Mouse (Mus musculus): ENCODE data around the gene Taf6. TPM values are rescaled to one million over a fixed set of nuclear protein-coding genes. Genes with fewer than 3 reads are reported as not detected.

Taf6 gene
- total and polyA plus RNA-seq, 3 experiments, result 32.1 to 56.7 (median 36.5) TPM

DNA sequence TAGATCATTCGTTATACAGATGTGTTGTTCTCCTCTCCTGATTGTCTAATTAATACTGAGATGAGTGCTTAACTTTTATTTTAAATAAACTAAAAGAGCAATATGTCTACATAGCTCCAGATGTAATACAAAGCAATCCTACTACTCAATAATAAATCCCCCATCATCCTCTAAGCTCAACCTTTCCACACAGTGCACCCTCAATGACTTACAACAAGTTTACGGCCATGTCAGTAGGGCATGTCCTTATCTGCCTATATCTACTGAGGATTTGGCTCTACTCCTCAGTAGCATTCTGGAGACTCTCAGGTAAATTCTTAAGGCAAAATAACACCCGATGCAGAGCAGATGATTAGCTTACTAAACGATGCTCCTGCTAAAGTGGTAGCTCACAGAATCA lies 20.6 kb upstream of the Taf6 start:
- Histone ChIP-seq H3K79me2 (replicated peaks; ENCODE audit: control insufficient read depth, insufficient read depth, low read length) (no peaks in the 10 kb centered on the region), H3K4me1 (ENCODE audit: control insufficient read depth, insufficient read depth, low read length) (no peaks in the 10 kb centered on the region), H3K27ac (no peak overlapping the region), H3K36me3 (ENCODE audit: control insufficient read depth, insufficient read depth, low read length) (no peaks in the 10 kb centered on the region), H3K4me3 (no peak overlapping the region), H3K9ac (ENCODE audit: low read depth, low read length) (no peak overlapping the region), H3K27me3 (ENCODE audit: control insufficient read depth, insufficient read depth, low read length) (no peaks in the 10 kb centered on the region)
- intact Hi-C loops (cut with DNase I), result no loop called here
- TF ChIP-seq EP300 (IDR thresholded peaks at IDR 0.05; ENCODE audit: insufficient read depth, low read depth, low read length) (no peak), CTCF (IDR thresholded peaks at IDR 0.05) (no peak)
- DNase-seq, result no peak
- 77% methylated on average over 4 of the region's 4 CpGs for WGBS

DNA sequence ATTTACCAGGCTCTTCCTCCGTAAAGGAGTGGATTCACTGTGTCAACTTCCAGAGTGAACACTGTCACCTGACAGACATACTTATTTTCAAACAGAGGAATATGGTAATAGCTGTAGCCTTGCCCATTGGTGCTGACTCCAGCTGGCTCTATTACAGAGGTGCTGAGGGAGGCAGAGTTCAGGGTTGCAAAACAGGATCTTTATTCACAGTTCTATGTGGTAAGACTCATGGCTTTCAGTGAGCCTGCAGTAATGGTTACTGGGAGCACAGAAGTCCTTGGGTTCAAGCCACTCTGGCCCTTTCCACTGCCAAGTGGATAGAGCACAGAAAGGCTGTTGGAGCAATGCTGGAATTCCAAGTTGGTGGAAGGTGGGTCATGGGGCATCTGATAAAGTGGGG lies 20.0 kb upstream of the Taf6 start:
- H3K9ac ChIP-seq (ENCODE audit: low read depth, low read length), result no peak overlapping the region
- H3K36me3 ChIP-seq (ENCODE audit: control insufficient read depth, insufficient read depth, low read length), result no peaks in the 10 kb centered on the region
- no peak overlapping the region for H3K27ac ChIP-seq
- DNase-seq, result no peak
- no peaks in the 10 kb centered on the region for H3K79me2 ChIP-seq (replicated peaks; ENCODE audit: control insufficient read depth, insufficient read depth, low read length)
- no peaks in the 10 kb centered on the region for H3K4me1 ChIP-seq (ENCODE audit: control insufficient read depth, insufficient read depth, low read length)
- no peak overlapping the region for H3K4me3 ChIP-seq
- WGBS, result 76% methylated on average over 1 of the region's 1 CpGs
- no peaks in the 10 kb centered on the region for H3K27me3 ChIP-seq (ENCODE audit: control insufficient read depth, insufficient read depth, low read length)
- intact Hi-C loops (cut with DNase I), result no loop called here
- TF ChIP-seq EP300 (IDR thresholded peaks at IDR 0.05; ENCODE audit: insufficient read depth, low read depth, low read length) (no peak), POLR2A (IDR thresholded peaks at IDR 0.05; ENCODE audit: insufficient read depth, low read depth, low read length) (no peak), CTCF (IDR thresholded peaks at IDR 0.05) (no peak)

GRCm38 (mm10) chr5:138202086-138202485 lies 14.8 kb upstream of the Taf6 start:
- Histone ChIP-seq H3K4me1 (ENCODE audit: control insufficient read depth, insufficient read depth, low read length) (no peaks in the 10 kb centered on the region), H3K79me2 (replicated peaks; ENCODE audit: control insufficient read depth, insufficient read depth, low read length) (no peaks in the 10 kb centered on the region), H3K27me3 (ENCODE audit: control insufficient read depth, insufficient read depth, low read length) (no peaks in the 10 kb centered on the region), H3K9ac (ENCODE audit: low read depth, low read length) (no peak overlapping the region), H3K4me3 (no peak overlapping the region), H3K27ac (no peak overlapping the region), H3K36me3 (ENCODE audit: control insufficient read depth, insufficient read depth, low read length) (no peaks in the 10 kb centered on the region)
- DNase-seq, result no peak
- intact Hi-C loops (cut with DNase I), result loop anchor here (2.0 kb wide), 1 partner anchor 47 kb away; no protein-coding TSS in a partner anchor
- WGBS, result 85% methylated on average over 3 of the region's 3 CpGs
- TF ChIP-seq POLR2A (IDR thresholded peaks at IDR 0.05; ENCODE audit: insufficient read depth, low read depth, low read length), result no peak
- no peak for TF ChIP-seq EP300 (IDR thresholded peaks at IDR 0.05; ENCODE audit: insufficient read depth, low read depth, low read length)
- TF ChIP-seq CTCF (IDR thresholded peaks at IDR 0.05), result no peak

GRCm38 (mm10) chr5:138199576-138199975 lies 12.3 kb upstream of the Taf6 start:
- WGBS, result 3% methylated on average over 1 of the region's 1 CpGs
- no peak overlapping the region for H3K4me3 ChIP-seq
- no peaks in the 10 kb centered on the region for H3K27me3 ChIP-seq (ENCODE audit: control insufficient read depth, insufficient read depth, low read length)
- H3K27ac ChIP-seq, result no peak overlapping the region
- H3K79me2 ChIP-seq (replicated peaks; ENCODE audit: control insufficient read depth, insufficient read depth, low read length), result no peaks in the 10 kb centered on the region
- no peaks in the 10 kb centered on the region for H3K36me3 ChIP-seq (ENCODE audit: control insufficient read depth, insufficient read depth, low read length)
- peaks cover 1% of the 10 kb centered on the region; the same call in 1 of the 2 replicates for H3K4me1 ChIP-seq (ENCODE audit: control insufficient read depth, insufficient read depth, low read length)
- TF ChIP-seq EP300 (IDR thresholded peaks at IDR 0.05; ENCODE audit: insufficient read depth, low read depth, low read length), result no peak
- TF ChIP-seq POLR2A (IDR thresholded peaks at IDR 0.05; ENCODE audit: insufficient read depth, low read depth, low read length), result no peak
- peak; percentile 55 for TF ChIP-seq CTCF (IDR thresholded peaks at IDR 0.05)
- no peak overlapping the region for H3K9ac ChIP-seq (ENCODE audit: low read depth, low read length)
- intact Hi-C loops (cut with DNase I), result no loop called here
- no peak for DNase-seq

GRCm38 (mm10) chr5:138195463-138195862 lies 8.2 kb upstream of the Taf6 start:
- Histone ChIP-seq H3K4me1 (ENCODE audit: control insufficient read depth, insufficient read depth, low read length) (peaks cover 1% of the 10 kb centered on the region; the same call in 1 of the 2 replicates), H3K9ac (ENCODE audit: low read depth, low read length) (no peak overlapping the region), H3K36me3 (ENCODE audit: control insufficient read depth, insufficient read depth, low read length) (no peaks in the 10 kb centered on the region), H3K27me3 (ENCODE audit: control insufficient read depth, insufficient read depth, low read length) (no peaks in the 10 kb centered on the region), H3K27ac (no peak overlapping the region), H3K79me2 (replicated peaks; ENCODE audit: control insufficient read depth, insufficient read depth, low read length) (no peaks in the 10 kb centered on the region), H3K4me3 (peak overlapping the region; percentile 75; the same call in 1 of the 2 replicates)
- WGBS, result 71% methylated on average over 7 of the region's 7 CpGs
- no peak for TF ChIP-seq CTCF (IDR thresholded peaks at IDR 0.05)
- TF ChIP-seq EP300 (IDR thresholded peaks at IDR 0.05; ENCODE audit: insufficient read depth, low read depth, low read length), result no peak
- TF ChIP-seq POLR2A (IDR thresholded peaks at IDR 0.05; ENCODE audit: insufficient read depth, low read depth, low read length), result no peak
- intact Hi-C loops (cut with DNase I), result no loop called here
- no peak for DNase-seq

DNA sequence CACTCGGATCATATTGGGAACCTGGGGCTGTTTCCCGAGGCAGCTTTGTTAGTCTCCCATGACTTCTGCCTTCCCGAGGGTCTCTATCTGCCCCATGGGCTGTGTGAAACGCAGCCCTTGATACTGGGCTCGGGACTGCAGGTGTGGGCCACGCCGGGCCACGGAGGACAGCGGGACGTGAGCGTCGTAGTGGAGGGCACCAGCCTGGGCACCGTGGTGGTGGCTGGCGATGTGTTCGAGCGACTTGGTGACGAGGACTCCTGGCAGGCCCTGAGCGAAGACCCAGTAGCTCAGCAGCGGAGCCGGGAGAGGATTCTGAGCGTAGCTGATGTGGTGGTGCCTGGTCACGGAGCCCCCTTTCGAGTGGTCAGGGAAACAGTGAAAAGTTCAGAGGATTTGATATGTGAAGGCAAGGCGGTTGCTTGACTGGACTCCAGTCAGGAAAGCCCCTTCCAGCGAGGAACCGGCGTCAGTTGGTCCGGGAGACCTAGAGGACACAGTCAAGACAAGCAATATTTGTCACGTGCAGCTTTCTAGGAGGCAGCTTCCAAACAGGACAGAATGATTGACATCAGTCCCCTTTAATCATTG lies 7.6 kb upstream of the Taf6 start:
- Histone ChIP-seq H3K9ac (ENCODE audit: low read depth, low read length) (peak overlapping the region; percentile 93), H3K4me3 (peak overlapping the region; percentile 75), H3K27me3 (ENCODE audit: control insufficient read depth, insufficient read depth, low read length) (no peaks in the 10 kb centered on the region), H3K4me1 (ENCODE audit: control insufficient read depth, insufficient read depth, low read length) (peaks cover 1% of the 10 kb centered on the region; the same call in 1 of the 2 replicates), H3K27ac (peak overlapping the region; percentile 96), H3K36me3 (ENCODE audit: control insufficient read depth, insufficient read depth, low read length) (no peaks in the 10 kb centered on the region), H3K79me2 (replicated peaks; ENCODE audit: control insufficient read depth, insufficient read depth, low read length) (no peaks in the 10 kb centered on the region)
- DNase-seq, result peak; percentile 53 to 61
- intact Hi-C loops (cut with DNase I), result loop anchor here (5.0 kb wide), 1 partner anchor 62 kb away; the partner anchor contains the start of gene Lamtor4
- no peak for TF ChIP-seq POLR2A (IDR thresholded peaks at IDR 0.05; ENCODE audit: insufficient read depth, low read depth, low read length)
- TF ChIP-seq EP300 (IDR thresholded peaks at IDR 0.05; ENCODE audit: insufficient read depth, low read depth, low read length), result no peak
- TF ChIP-seq CTCF (IDR thresholded peaks at IDR 0.05), result no peak
- WGBS, result 1% methylated on average over 29 of the region's 29 CpGs

Measured in heart, adult 2 months (tissue).